Mouse (Mus musculus): ENCODE data around the gene Gm20388.
"Not testable (repeated sequence)": the region's sequence is repeated elsewhere in the genome, so short reads cannot be mapped to it uniquely, and the experiment has no call there.

The Gm20388 gene

DNA sequence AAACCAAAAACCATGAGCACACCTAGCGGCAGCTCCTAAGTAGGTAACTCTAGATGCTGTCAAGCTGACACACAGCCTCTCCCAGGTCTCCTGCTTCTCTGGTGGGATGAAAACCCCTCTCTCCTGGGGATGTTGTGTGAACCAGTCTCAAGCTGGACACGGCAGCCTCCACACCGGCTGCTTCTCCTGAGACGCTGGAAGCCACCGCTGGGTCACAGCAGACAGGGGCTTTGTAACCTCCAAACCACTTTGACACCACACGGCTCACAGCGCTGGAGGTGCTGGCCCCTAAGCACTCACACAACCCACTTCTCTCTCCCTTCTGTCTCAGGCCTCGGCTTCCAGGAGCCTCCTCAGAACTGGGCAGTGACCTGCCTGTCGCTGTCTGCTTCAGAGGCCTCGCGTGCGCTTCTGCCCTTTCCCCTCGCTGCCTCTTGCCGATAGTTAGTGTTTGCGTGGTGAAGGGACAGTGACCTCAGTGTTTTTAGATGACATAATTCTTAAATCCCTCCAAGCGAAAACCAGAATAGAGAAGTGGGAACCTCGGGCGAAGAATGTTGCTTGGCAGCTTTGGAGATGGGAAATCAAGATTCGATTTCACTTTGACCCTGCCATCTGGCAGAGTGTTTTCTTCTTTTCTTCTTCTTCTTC is 809.1 kb downstream of the Gm20388 start:
- DNase-seq (ENCODE audit: low spot score), result no peak

DNA sequence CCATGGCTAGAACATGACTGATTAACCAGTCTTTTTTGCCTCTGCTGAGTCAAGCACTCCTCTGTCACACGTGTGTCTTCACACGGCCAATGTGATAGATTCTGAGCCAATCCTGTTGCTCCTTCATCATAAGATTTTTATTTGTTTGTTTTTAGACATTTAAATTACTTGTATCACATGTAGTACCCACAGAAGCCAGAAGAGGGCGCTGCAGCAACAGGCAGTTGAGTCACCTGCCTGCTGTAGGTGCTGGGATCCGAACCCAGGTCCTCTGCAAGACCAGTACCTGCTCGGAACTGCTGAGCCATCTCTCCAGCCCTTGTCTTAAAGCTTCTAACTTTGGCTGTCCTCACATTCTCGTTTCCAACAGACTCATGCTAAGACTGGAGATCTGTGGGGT is 812.4 kb downstream of the Gm20388 start:
- DNase-seq (ENCODE audit: low spot score), result no peak

DNA sequence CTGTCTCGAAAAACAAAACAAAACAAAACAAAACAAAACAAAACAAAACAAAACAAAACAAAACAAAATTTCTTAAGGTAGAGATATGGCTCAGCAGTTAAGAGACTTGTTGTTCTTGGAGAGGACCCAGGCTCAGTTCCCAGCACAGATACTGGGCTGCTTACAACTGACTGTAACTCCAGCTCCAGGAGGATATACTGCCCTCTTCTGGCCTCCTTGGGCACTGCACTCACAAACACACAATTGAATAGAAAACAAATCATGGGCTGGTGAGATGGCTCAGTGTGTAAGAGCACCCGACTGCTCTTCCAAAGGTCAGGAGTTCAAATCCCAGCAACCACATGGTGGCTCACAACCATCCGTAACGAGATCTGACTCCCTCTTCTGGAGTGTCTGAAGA is 813.5 kb downstream of the Gm20388 start:
- DNase-seq (ENCODE audit: low spot score), result not testable (repeated sequence)

DNA sequence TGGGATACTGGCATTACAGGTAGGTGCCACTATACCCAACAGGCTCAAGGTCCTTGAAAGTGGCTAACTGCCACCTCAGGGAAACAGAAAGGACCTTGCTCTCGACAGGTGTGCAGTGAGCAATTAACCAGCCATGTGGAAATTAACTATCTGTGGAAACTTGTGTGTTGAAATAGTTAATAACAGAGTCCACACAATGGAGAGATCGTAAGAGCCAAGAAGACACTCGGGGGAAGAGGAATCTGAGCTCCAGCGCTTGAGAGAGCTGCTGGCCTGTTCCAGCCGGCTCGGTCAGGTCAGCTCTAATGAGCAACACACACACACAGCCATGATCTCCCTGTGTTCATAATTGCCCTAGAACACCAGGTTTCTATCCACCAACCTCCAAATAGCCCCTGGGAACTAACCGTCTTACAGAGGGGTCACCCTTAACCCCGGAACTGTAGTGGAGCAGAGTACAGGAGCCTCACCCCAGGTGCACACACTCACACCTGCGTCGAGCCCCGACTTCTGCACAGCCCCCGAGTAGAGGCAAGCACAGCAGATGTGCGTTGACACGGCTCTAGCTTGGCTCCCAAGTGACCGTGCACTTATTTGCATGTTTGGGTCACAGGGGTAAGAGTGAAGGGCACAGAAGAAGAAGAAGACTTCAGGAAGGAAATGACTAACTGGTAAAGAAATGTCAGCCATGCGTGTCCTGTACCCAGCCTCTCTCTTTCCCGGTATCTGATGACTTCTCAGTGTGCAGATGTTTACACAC is 814.4 kb downstream of the Gm20388 start:
- no peak for DNase-seq (ENCODE audit: low spot score)

DNA sequence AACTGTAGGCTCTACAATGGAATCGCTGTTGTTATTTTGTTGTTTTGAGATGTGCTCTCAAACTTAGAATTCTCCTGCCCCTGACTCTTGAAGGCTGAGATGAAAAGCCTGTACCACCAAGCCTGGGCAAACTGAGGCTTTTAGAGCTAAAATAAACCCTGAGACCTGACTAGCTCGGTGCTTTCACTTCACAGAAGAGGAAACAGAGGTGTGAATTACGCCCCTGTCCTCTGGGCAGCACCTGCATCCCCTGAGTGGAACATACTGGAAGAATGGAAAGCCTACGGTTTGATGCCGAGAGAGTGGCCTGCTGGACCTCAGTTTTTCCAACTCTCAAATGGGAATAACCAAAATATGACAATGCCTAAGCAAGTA is 814.9 kb downstream of the Gm20388 start:
- DNase-seq (ENCODE audit: low spot score), result no peak

DNA sequence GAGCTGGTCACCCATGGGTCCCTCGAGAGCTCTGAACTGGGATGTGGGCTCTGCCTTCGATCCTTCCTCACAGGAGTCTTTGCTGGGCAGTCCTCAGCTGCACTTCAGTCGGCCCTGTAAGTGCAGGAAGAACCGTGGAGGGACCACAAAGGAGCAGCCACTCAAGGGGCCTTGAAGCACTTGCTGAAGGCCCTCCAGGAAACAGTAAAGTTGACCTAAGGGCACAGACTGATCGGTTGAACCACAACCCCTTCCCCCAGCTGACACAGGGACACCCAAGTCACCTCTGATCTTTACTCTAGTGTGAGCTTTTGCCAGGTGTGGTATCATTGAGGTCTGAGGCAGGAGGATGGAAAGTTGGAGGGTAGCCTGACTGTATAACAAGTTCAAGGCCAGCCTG is 815.4 kb downstream of the Gm20388 start:
- DNase-seq (ENCODE audit: low spot score), result no peak

DNA sequence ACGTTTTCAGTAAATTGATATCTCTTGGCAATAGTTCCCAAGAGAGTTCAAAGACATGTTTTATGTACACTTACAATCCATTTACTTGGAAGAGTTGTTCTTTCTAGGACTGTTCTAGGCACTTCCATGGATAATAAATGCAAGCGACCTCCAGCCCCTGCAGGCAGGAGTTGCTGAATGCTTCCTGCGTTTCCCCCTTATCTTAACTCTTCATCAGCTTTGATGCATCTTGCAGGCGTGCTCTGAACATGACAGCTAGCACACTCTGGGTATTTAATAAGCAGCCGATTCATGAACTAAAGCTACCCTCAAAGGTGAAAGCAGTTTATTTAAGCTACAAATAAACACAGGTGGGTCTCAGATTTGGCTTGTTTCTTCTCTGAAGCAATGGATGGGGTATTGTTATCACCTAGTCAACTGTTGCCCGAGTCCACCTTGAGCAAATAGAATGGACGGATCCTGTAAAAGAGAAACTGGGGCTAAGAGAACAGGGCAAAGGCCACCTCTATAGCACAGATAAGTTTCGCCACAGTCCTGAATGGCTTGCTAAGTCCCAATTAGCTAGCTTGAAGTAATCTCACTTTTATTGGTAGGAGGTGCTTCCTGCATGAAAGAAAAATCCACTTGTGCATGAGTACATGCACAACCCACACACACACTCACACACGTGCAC is 818.0 kb downstream of the Gm20388 start:
- no peak for DNase-seq (ENCODE audit: low spot score)

DNA sequence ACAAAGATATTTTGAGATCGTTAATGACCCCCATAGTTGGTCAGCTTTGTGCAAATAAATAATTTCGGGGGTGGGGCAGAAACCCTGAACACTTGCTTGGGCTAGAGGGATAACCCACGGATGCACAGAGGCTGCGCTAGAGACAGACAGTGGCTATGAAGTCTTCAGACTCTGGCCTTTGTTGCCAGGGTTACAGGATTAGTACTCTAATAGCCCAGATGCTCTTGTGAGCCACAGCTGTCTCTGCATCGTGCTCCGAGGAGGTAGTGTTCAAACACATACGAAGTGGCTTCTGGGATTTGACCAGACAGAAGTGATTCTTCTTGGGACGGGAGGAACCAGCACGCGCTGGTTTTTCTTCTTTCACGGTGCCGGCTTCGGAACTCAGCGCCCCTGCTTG is 820.9 kb downstream of the Gm20388 start:
- DNase-seq (ENCODE audit: low spot score), result no peak

DNA sequence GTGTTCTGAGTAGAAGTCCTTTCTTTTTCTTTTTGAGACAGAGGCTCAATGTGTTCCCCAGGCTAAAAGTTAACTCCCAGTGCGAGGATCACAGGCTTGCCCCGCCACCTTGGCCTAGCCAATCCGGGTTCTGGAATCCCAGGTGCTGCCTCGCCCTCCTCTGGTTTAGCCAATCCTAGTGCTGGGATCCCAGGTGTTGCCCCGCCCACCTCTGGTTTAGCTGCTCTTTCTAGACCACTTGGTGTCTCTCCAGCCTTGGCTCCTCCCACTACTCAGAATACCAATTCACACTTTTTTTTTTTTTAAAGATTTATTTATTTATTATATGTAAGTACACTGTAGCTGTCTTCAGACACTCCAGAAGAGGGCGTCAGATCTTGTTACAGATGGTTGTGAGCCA is 821.4 kb downstream of the Gm20388 start:
- DNase-seq (ENCODE audit: low spot score), result no peak

DNA sequence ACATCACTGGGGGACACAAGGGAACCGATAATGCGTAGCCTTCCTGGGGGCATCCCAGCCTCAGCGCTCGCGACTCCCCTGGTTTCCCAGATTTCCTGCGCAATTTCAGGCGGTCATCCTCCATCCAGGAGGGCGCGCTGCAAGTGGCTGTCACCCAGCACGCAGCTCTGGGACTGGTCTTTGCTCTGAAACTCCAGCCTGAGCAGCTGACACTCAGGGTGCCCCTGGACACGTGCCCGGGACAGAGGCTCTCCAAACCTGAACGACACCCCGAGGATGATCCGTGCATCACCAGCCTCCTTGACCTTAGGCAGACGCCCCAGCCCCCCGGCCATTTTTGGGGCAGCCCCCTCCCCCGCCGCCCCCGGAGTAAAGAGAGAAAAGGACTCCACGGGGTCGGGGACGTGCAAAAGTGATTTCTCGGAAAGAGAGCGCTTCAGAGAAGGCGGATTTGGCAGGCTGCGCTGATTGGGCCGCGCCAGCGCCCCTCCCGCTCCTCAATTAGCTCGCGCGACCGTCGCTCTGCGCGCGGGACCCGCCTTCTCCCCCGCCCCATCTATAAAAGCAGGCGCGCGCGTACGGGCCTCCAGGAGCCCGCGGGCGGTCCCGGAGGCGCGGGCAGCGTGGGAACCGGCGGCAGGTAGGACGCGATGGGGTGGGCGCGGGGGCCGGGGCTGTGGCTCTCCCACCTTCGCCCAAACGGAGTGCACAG is 825.3 kb downstream of the Gm20388 start, which contains the start of gene Irf8:
Irf8 (plus strand) TSS at position 589 of the 712 bp plus-strand sequence.
- no peak for DNase-seq (ENCODE audit: low spot score)

DNA sequence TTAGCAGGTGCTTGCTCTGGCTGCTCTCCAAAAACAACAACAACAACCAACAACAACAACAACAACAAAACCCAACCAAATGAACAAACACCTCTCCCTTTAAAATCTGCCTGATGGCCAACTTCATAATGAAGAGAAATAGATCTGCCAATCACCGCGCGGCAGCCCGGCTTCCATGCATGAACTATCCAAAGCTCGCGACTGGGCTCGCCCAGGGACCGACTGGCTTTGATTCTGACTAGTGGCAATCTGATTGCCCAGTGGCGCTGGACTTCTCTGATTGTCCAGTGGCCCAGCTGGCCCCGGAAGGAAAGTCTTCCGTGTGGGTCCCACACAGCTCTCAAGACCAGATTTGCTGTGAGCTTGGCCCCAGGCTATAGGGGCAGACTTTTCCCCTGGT is 825.8 kb downstream of the Gm20388 start:
- DNase-seq (ENCODE audit: low spot score), result no peak

DNA sequence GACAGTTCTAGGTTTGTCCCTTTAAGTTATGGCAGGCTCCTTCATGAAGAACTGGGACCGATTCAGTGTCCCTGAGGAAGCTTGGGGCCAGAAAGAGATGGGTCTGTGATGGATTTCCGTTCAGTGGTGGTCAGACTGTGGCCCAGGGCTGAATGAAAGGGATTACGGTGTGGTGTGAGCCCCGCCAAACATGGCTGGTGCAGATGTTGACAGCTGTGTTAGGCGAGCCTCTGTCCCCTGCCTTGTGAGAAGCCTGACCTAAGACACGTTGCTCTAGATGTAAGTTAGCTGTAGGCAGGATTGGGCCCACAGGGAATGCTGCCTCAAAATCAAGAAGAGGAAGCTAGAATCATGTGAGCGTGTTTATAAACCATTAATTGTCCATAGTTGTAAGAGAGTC is 826.5 kb downstream of the Gm20388 start:
- DNase-seq (ENCODE audit: low spot score), result no peak

DNA sequence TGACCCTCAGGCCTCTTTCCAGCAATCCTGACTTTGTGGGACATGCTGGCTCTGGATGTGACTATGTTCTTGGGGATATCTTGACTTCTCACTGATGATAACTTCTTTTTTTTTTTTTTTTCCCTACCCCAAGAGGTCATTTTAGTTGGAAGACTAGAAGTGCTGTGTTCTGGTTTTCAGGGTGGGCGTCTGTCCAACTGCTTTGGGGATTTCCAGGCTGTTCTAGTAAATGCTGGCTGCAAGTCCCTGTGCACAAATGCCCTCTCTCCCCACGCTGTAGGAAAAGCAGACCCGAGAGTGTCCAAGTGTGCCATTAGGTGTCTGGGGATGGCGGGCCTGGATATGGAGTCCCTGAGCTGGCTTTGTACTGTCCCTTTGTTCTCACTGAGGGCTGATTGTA is 828.1 kb downstream of the Gm20388 start:
- DNase-seq (ENCODE audit: low spot score), result peak; percentile 7

DNA sequence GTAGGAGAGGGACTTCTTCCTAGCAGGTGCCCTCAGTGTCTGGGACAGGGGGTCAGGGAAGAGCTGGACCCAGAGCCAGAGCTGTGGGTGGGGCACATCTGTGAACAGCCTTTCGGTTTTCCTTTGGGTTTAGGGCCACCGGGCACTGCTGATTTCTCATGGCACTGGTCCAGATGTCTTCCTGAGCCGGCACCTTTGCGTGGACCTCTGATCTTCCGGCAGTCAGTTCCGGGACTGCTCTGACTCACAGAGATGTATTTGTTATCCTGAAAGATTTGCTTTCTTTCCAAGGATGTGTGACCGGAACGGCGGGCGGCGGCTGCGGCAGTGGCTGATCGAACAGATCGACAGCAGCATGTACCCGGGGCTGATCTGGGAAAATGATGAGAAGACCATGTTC is 828.9 kb downstream of the Gm20388 start:
- DNase-seq (ENCODE audit: low spot score), result no peak

DNA sequence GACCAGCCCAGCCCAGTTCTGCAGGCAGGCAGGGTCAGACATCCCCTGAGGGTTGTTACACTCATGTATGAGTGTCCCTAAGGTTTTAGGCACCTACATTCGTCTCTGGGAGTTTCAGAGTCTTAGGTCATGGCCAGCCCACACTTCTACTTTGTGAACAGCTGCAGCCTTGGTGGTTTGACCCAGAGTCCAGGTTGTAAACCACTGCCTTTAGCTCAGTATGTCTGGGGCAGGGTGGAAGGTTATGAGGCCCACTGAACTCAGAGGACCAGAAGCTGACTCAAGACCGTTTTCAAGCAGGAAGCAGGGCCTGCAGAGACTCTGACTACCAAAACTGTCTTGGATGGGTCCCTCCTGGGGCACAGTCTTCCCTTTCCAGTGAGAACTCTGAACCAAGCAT is 829.9 kb downstream of the Gm20388 start:
- DNase-seq (ENCODE audit: low spot score), result no peak

DNA sequence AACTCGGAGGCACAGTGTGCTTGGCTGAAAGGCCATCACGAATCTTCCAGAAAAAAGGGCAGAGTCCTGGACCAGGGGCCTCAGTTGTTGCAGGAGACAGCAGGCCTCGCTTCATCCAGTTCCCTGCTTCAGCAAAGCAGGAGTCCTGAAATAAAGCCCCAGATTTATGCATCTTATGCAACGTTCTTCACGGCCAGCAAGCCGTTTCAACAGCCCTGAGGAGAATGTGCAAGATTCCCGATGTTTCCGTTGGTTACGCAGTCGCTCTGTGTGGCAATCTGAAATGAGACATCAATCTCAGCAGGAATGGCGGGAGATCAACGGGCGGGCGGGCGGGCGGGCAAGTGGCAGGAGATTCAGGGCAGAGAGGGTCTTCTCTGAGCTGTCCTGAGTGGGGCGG is 830.4 kb downstream of the Gm20388 start:
- no peak for DNase-seq (ENCODE audit: low spot score)

DNA sequence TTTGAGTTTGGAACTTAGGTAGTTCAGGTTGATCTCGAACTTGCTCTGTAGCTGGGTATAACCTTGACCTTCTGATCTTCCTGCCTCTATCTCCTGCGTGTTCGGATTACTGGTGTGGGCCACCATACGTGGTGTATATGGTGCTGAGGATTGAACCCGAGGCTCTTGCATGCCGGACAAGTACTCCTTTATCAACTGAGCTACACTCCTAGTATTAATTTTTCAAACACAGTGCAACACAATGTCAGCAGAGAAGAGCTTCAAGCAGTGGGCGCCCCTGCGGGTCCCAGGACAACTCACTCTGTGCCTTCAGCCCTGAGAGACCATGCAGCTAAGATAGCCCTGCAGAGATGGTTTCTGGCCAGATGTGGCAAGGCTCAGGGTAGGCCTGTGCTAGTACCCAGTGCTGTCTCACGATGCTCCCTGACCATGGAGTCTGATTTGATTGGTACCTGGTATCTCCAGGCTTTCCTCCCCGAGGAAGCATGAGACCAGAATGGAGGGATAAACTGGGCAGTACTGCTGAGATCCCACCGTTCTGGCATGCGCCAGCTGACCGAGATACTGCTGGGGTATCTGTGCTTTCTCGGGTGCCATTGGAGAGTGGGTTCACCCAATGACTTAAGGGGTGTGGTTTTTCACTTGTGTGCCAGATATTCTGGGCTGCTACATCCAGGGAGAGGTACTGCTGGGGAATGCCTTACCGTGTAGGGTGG is 831.3 kb downstream of the Gm20388 start:
- DNase-seq (ENCODE audit: low spot score), result no peak

DNA sequence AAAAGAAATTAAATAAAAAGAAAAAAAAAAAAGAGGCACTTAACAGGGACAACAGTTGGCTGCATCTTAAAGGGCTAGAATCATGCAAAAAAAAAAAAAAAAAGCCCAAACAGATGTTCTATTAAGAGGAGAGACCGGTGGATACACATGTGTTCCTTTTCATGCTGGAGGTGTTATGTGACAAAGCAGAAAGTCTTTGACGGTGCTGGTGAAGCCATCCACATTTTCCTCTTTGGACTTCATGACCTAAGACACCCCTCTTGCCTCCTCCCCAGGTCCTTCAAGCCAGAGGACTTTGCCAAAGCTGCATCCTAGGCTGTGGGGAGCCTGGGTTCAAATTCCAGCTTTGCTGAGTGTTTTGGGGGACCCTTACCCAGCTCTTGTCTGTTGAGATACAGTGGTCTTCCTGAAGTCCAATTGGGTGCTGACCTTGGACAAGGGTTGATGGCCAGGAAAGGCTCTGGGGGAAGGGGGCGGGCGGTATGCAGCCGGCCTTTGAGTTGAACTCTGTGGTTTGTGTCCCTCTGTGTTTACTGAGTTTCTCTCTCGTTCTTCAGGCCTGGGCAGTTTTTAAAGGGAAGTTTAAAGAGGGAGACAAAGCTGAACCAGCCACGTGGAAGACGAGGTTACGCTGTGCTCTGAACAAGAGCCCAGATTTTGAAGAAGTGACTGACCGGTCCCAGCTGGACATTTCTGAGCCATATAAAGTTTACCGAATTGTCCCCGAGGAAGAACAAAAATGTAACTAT is 832.7 kb downstream of the Gm20388 start:
- no peak for DNase-seq (ENCODE audit: low spot score)

DNA sequence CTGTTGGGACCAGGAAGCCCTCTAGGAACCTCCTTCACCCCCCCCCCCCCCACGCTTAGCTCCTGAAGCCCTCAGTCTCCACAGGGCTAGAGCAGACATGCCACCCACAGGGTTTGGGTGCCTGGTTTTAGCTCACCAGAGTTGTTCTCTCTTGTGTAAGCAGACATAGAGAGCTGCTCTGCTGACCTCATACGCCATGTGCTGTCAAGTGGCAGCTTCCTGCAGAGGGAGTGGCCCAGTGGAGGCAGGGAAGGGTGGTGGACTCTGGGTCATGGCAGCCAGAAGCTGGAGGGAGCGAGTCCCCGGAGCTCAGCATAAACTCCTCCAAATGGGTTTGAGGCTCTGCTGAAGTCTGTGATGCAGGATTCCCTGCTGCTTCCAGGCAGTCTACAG is 833.3 kb downstream of the Gm20388 start:
- DNase-seq (ENCODE audit: low spot score), result no peak

DNA sequence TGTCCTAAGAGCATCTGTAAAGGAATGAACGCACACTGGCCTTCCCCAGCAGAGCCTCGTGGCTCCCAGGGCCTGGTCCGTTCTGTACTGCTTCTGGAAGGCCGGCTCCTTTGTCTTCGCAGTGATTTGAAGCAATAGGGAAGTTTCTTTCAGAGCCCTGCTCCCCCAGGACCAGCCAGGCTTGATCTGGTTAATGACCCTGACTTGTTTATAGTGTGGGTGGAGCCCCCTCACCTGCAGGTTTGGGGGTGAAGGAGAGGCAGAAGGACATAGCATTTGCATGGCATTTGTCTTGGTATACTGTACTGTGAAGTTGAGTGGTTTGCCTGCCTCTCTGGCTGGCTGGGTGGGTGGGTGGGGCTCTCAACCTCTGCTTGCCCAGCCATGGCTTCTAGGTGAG is 833.8 kb downstream of the Gm20388 start:
- no peak for DNase-seq (ENCODE audit: low spot score)

DNA sequence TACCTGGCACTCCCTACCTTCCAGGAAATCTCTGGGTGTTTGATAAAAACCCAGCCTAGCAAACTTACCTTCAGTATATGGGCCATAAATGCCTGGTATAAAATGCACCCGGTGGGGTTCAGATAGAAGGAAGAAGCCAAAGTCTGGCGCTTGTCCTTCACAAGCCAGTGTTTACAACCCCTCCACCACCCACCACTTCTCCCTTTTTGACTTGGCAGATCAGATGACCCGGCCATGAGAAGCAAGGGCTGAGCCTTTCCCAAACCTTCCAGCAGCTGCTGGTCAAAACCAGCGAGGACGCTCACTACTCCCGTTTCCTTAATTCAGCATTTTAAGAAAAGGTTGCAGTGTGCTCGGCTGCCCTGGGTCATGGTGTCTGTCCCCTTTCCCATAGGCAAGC is 834.6 kb downstream of the Gm20388 start:
- no peak for DNase-seq (ENCODE audit: low spot score)

Data from adipocyte (in vitro differentiated cells).